Mouse (Mus musculus) forebrain, embryonic 16.5 days (tissue): ENCODE measurements around the gene Tmcc1. TPM values are rescaled to one million over a fixed set of nuclear protein-coding genes. Genes with fewer than 3 reads are reported as not detected.
A peak's percentile ranks its signal among the peaks of the same experiment; 100 is the strongest.

Experiments
- ATAC-seq: fragments of 200-750 bp; cut with Nextera tagmentation; 2 replicates; pipeline ENCODE4 v1.8.0; 2017; ENCODE audit warnings: mild to moderate bottlenecking, moderate library complexity
- H3K27ac ChIP-seq: fragments of 300-500 bp; sonication (generic); 2 replicates; pipeline ENCODE4 v1.5.1; 2014; ENCODE audit warnings: low read length, control low read depth
- H3K27me3 ChIP-seq: fragments of 300-500 bp; sonication (generic); replicated peaks from 2 replicates; pipeline ENCODE4 v1.6.1; 2014; ENCODE audit warnings: low read length; ENCODE audit not compliant: control insufficient read depth, insufficient read depth
- H3K36me3 ChIP-seq: fragments of 300-500 bp; sonication (generic); 2 replicates; pipeline ENCODE4 v1.6.1; 2014; ENCODE audit not compliant: control insufficient read depth, insufficient read depth
- H3K4me1 ChIP-seq: fragments of 300-500 bp; sonication (generic); replicated peaks from 2 replicates; pipeline ENCODE4 v1.6.1; 2014; ENCODE audit warnings: low read length; ENCODE audit not compliant: control insufficient read depth, insufficient read depth
- H3K4me2 ChIP-seq: fragments of 300-500 bp; sonication (generic); 2 replicates; pipeline ENCODE4 v1.6.1; 2014; ENCODE audit warnings: mild to moderate bottlenecking, low read length, control low read depth
- H3K4me3 ChIP-seq: fragments of 300-500 bp; sonication (generic); replicated peaks from 2 replicates; pipeline ENCODE4 v1.5.1; 2014; ENCODE audit warnings: mild to moderate bottlenecking, low read length, control low read depth
- H3K9ac ChIP-seq: fragments of 300-500 bp; sonication (generic); replicated peaks from 2 replicates; pipeline ENCODE4 v1.6.1; 2014; ENCODE audit warnings: low read depth, low read length, control low read depth
- H3K9me3 ChIP-seq: fragments of 300-500 bp; sonication (generic); 2 replicates; pipeline ENCODE4 v1.6.1; 2016; ENCODE audit warnings: low read length; ENCODE audit not compliant: control insufficient read depth
- WGBS: fragments of 180-500 bp; shearing (Covaris S2); extraction: QIAGEN DNeasy Blood & Tissue Kit; methylation state at CpG from one replicate; pipeline ENCODE4 v1.1.7; 2014; 5-methylcytosine and 5-hydroxymethylcytosine counted together
- polyA plus RNA-seq: library from polyadenylated mRNA; unstranded; fragments of >200 nt; fragmentation: Nextera tagmentation; extraction: Ambion mirVana; gene quantifications from 2 replicates; pipeline ENCODE4 v1.2.1, GENCODE M21; 2015

The Tmcc1 gene
- polyA plus RNA-seq, 1 experiment from 2014 or later: 38.4 TPM

- Histone ChIP-seq H3K4me2 (no peak overlapping the region), H3K36me3 (peaks cover 20% of the 10 kb centered on the region), H3K4me3 (no peak overlapping the region), H3K9ac (no peak overlapping the region), H3K4me1 (no peaks in the 10 kb centered on the region), H3K27me3 (no peaks in the 10 kb centered on the region), H3K27ac (no peak overlapping the region), H3K9me3 (peaks cover 9% of the 10 kb centered on the region)
- 85% methylated on average over 9 of the region's 9 CpGs for WGBS
- no peak for ATAC-seq
These were observed 171.3 kb downstream of the Tmcc1 start for GRCm38 (mm10) chr6:116021961-116022485.

GRCm38 (mm10) chr6:116015902-116016301, 177.4 kb downstream of the Tmcc1 start:
- H3K4me1 ChIP-seq: no peaks in the 10 kb centered on the region
- no peak for ATAC-seq
- no peaks in the 10 kb centered on the region for H3K9me3 ChIP-seq
- no peak overlapping the region for H3K9ac ChIP-seq
- 87% methylated on average over 3 of the region's 3 CpGs for WGBS
- peaks cover 2% of the 10 kb centered on the region; the same call in 1 of the 2 replicates for H3K36me3 ChIP-seq
- H3K4me2 ChIP-seq: no peak overlapping the region
- H3K4me3 ChIP-seq: no peak overlapping the region
- no peak overlapping the region for H3K27ac ChIP-seq
- H3K27me3 ChIP-seq: no peaks in the 10 kb centered on the region

GRCm38 (mm10) chr6:116014111-116014510, 179.2 kb downstream of the Tmcc1 start:
- Histone ChIP-seq H3K4me2 (no peak overlapping the region), H3K27ac (no peak overlapping the region), H3K36me3 (no peaks in the 10 kb centered on the region), H3K9me3 (no peaks in the 10 kb centered on the region), H3K9ac (no peak overlapping the region), H3K27me3 (no peaks in the 10 kb centered on the region), H3K4me3 (no peak overlapping the region), H3K4me1 (no peaks in the 10 kb centered on the region)
- 94% methylated on average over 6 of the region's 6 CpGs for WGBS
- no peak for ATAC-seq

- H3K36me3 ChIP-seq: no peaks in the 10 kb centered on the region
- no peaks in the 10 kb centered on the region for H3K9me3 ChIP-seq
- WGBS: 69% methylated on average over 3 of the region's 3 CpGs
- H3K4me2 ChIP-seq: no peak overlapping the region
- H3K27ac ChIP-seq: no peak overlapping the region
- H3K27me3 ChIP-seq: no peaks in the 10 kb centered on the region
- no peaks in the 10 kb centered on the region for H3K4me1 ChIP-seq
- H3K4me3 ChIP-seq: no peak overlapping the region
- ATAC-seq: no peak
- H3K9ac ChIP-seq: no peak overlapping the region
These were observed 179.6 kb downstream of the Tmcc1 start for GRCm38 (mm10) chr6:116013687-116014086.

- Histone ChIP-seq H3K36me3 (no peaks in the 10 kb centered on the region), H3K4me2 (no peak overlapping the region), H3K9me3 (no peaks in the 10 kb centered on the region), H3K4me1 (no peaks in the 10 kb centered on the region; the same call in 1 of the 2 replicates), H3K27ac (no peak overlapping the region), H3K27me3 (no peaks in the 10 kb centered on the region), H3K9ac (no peak overlapping the region), H3K4me3 (no peak overlapping the region)
- WGBS: 2% methylated on average over 6 of the region's 6 CpGs
- peak; percentile 50 for ATAC-seq
These were observed 182.7 kb downstream of the Tmcc1 start for GRCm38 (mm10) chr6:116010541-116010940.

GRCm38 (mm10) chr6:116009426-116009825, 183.9 kb downstream of the Tmcc1 start:
- 50% methylated on average over 12 of the region's 12 CpGs for WGBS
- no peak overlapping the region for H3K9ac ChIP-seq

GRCm38 (mm10) chr6:116007561-116008173, 185.6 kb downstream of the Tmcc1 start:
- Histone ChIP-seq H3K4me2 (no peak overlapping the region), H3K4me3 (no peak overlapping the region), H3K36me3 (no peaks in the 10 kb centered on the region), H3K9me3 (no peaks in the 10 kb centered on the region), H3K9ac (no peak overlapping the region), H3K27me3 (no peaks in the 10 kb centered on the region), H3K27ac (no peak overlapping the region), H3K4me1 (no peaks in the 10 kb centered on the region; the same call in 1 of the 2 replicates)
- ATAC-seq: peak; percentile 49
- WGBS: 16% methylated on average over 8 of the region's 9 CpGs

More at GRCm38 (mm10) chr6:116009426-116009825, 183.9 kb downstream of the Tmcc1 start:
- Histone ChIP-seq H3K4me1 (no peaks in the 10 kb centered on the region; the same call in 1 of the 2 replicates), H3K9me3 (no peaks in the 10 kb centered on the region), H3K4me3 (no peak overlapping the region), H3K27ac (no peak overlapping the region), H3K4me2 (no peak overlapping the region), H3K36me3 (no peaks in the 10 kb centered on the region), H3K27me3 (no peaks in the 10 kb centered on the region)
- no peak for ATAC-seq

- 63% methylated on average over 9 of the region's 9 CpGs for WGBS
- no peak overlapping the region for H3K4me3 ChIP-seq
- no peaks in the 10 kb centered on the region; the same call in 1 of the 2 replicates for H3K4me1 ChIP-seq
- no peaks in the 10 kb centered on the region for H3K9me3 ChIP-seq
- no peaks in the 10 kb centered on the region for H3K36me3 ChIP-seq
- no peak overlapping the region for H3K4me2 ChIP-seq
- no peak overlapping the region for H3K27ac ChIP-seq
- no peaks in the 10 kb centered on the region for H3K27me3 ChIP-seq
- H3K9ac ChIP-seq: no peak overlapping the region
- ATAC-seq: no peak
These were observed 186.6 kb downstream of the Tmcc1 start for GRCm38 (mm10) chr6:116006731-116007130.

- H3K27me3 ChIP-seq: no peaks in the 10 kb centered on the region
- no peaks in the 10 kb centered on the region; the same call in 1 of the 2 replicates for H3K4me1 ChIP-seq
- no peak overlapping the region for H3K9ac ChIP-seq
- H3K36me3 ChIP-seq: no peaks in the 10 kb centered on the region
- no peaks in the 10 kb centered on the region for H3K9me3 ChIP-seq
- no peak overlapping the region for H3K4me3 ChIP-seq
- no peak overlapping the region for H3K4me2 ChIP-seq
- ATAC-seq: no peak
- 78% methylated on average over 4 of the region's 4 CpGs for WGBS
- peak overlapping the region; percentile 14; the same call in 1 of the 2 replicates for H3K27ac ChIP-seq
These were observed 187.4 kb downstream of the Tmcc1 start for GRCm38 (mm10) chr6:116005959-116006288.
